Mouse (Mus musculus) lung, postnatal 0 days (tissue): ENCODE data around the gene Apoc2. TPM values are rescaled to one million over a fixed set of nuclear protein-coding genes. Genes with fewer than 3 reads are reported as not detected.

Experiments
- ATAC-seq: fragments of 200-750 bp; cut with Nextera tagmentation; 2 replicates; pipeline ENCODE4 v1.8.0; 2017; ENCODE audit warnings: moderate library complexity
- DNase-seq: peaks from one replicate; pipeline ENCODE4 v3.0.0-alpha.2; 2016; ENCODE audit warnings: low spot score
- H3K27ac ChIP-seq: fragments of 300-500 bp; sonication (generic); 2 replicates; pipeline ENCODE4 v1.5.1; 2014; ENCODE audit warnings: antibody characterized with exemption, mild to moderate bottlenecking, low read length, mixed read lengths
- H3K27me3 ChIP-seq: fragments of 300-500 bp; sonication (generic); replicated peaks from 2 replicates; pipeline ENCODE4 v1.6.1; 2014; ENCODE audit warnings: low read length, mixed read lengths; ENCODE audit not compliant: insufficient read depth
- H3K36me3 ChIP-seq: fragments of 300-500 bp; sonication (generic); 2 replicates; pipeline ENCODE4 v1.6.1; 2014; ENCODE audit warnings: low read length, mixed read lengths; ENCODE audit not compliant: insufficient read depth
- H3K4me1 ChIP-seq: fragments of 300-500 bp; sonication (generic); 2 replicates; pipeline ENCODE4 v1.6.1; 2014; ENCODE audit warnings: antibody characterized with exemption, low read depth, low read length, mixed read lengths; ENCODE audit not compliant: insufficient read depth
- H3K4me2 ChIP-seq: fragments of 300-500 bp; sonication (generic); replicated peaks from 2 replicates; pipeline ENCODE4 v1.6.1; 2014; ENCODE audit warnings: low read depth, mild to moderate bottlenecking, low read length, moderate library complexity, mixed read lengths
- H3K4me3 ChIP-seq: fragments of 300-500 bp; sonication (generic); 2 replicates; pipeline ENCODE4 v1.5.1; 2014; ENCODE audit warnings: low read depth, low read length
- H3K9ac ChIP-seq: fragments of 300-500 bp; sonication (generic); replicated peaks from 2 replicates; pipeline ENCODE4 v1.6.1; 2014; ENCODE audit warnings: low read depth, mild to moderate bottlenecking
- H3K9me3 ChIP-seq: fragments of 300-500 bp; sonication (generic); 2 replicates; pipeline ENCODE4 v1.6.1; 2016; ENCODE audit warnings: low read length, mixed read lengths
- CTCF ChIP-seq: IDR thresholded peaks from 2 replicates; pipeline ENCODE4 v1.5.1; 2016; ENCODE audit warnings: antibody characterized with exemption, mild to moderate bottlenecking
- EP300 ChIP-seq: IDR thresholded peaks from 2 replicates; pipeline ENCODE4 v1.6.1; 2016; ENCODE audit warnings: antibody characterized with exemption, mild to moderate bottlenecking, control low read depth
- WGBS: fragments of 180-500 bp; shearing (Covaris S2); extraction: QIAGEN DNeasy Blood & Tissue Kit; methylation state at CpG from one replicate; pipeline ENCODE4 v1.1.7; 2014; 5-methylcytosine and 5-hydroxymethylcytosine counted together
- polyA plus RNA-seq: library from polyadenylated mRNA; unstranded; fragments of >200 nt; fragmentation: Nextera tagmentation; extraction: Ambion mirVana; gene quantifications from 2 replicates; pipeline ENCODE4 v1.2.1, GENCODE M21; 2015

The Apoc2 gene
- polyA plus RNA-seq, 1 experiment from 2014 or later = 4.9 TPM

GRCm38 (mm10) chr7:19686521-19686920 lies 8.8 kb upstream of the Apoc2 start:
- Histone ChIP-seq H3K4me1 (peaks cover 7% of the 10 kb centered on the region; the same call in 1 of the 2 replicates), H3K27ac (no peak overlapping the region), H3K4me3 (no peak overlapping the region), H3K27me3 (no peaks in the 10 kb centered on the region), H3K9me3 (no peaks in the 10 kb centered on the region), H3K36me3 (no peaks in the 10 kb centered on the region), H3K9ac (no peak overlapping the region), H3K4me2 (no peak overlapping the region)
- no peak for TF ChIP-seq EP300
- TF ChIP-seq CTCF = no peak
- DNase-seq (no peak), ATAC-seq (no peak)
- WGBS = 74% methylated on average over 6 of the region's 6 CpGs

- H3K27ac ChIP-seq = no peak overlapping the region
- H3K9ac ChIP-seq = no peak overlapping the region
- WGBS = 53% methylated on average over 4 of the region's 4 CpGs
- ATAC-seq (no peak), DNase-seq (no peak)
- H3K4me1 ChIP-seq = peaks cover 7% of the 10 kb centered on the region; the same call in 1 of the 2 replicates
- no peak overlapping the region for H3K4me2 ChIP-seq
- no peaks in the 10 kb centered on the region for H3K36me3 ChIP-seq
- no peak for TF ChIP-seq EP300
- no peak for TF ChIP-seq CTCF
- no peak overlapping the region for H3K4me3 ChIP-seq
- no peaks in the 10 kb centered on the region for H3K9me3 ChIP-seq
- no peaks in the 10 kb centered on the region for H3K27me3 ChIP-seq
Observed at GRCm38 (mm10) chr7:19685374-19685773, 7.6 kb upstream of the Apoc2 start.

- Histone ChIP-seq H3K27ac (peak overlapping the region; percentile 66), H3K4me3 (no peak overlapping the region), H3K9me3 (no peaks in the 10 kb centered on the region), H3K4me1 (peaks cover 7% of the 10 kb centered on the region; the same call in 1 of the 2 replicates), H3K9ac (no peak overlapping the region), H3K36me3 (no peaks in the 10 kb centered on the region), H3K27me3 (no peaks in the 10 kb centered on the region), H3K4me2 (no peak overlapping the region)
- peak; percentile 79 for TF ChIP-seq EP300
- TF ChIP-seq CTCF = no peak
- peak; percentile 81 for DNase-seq
- ATAC-seq = peak; percentile 63
- WGBS = 71% methylated on average over 6 of the region's 6 CpGs
Observed at GRCm38 (mm10) chr7:19683771-19684201, 6.0 kb upstream of the Apoc2 start.

- ATAC-seq (no peak), DNase-seq (no peak)
- Histone ChIP-seq H3K4me1 (peaks cover 7% of the 10 kb centered on the region; the same call in 1 of the 2 replicates), H3K36me3 (no peaks in the 10 kb centered on the region), H3K9ac (no peak overlapping the region), H3K27ac (peak overlapping the region; percentile 38; the same call in 1 of the 2 replicates), H3K27me3 (no peaks in the 10 kb centered on the region), H3K4me2 (no peak overlapping the region), H3K4me3 (no peak overlapping the region), H3K9me3 (no peaks in the 10 kb centered on the region)
- TF ChIP-seq CTCF = no peak
- no peak for TF ChIP-seq EP300
- 42% methylated on average over 3 of the region's 3 CpGs for WGBS
Observed at GRCm38 (mm10) chr7:19682979-19683378, 5.2 kb upstream of the Apoc2 start.

- DNase-seq (no peak), ATAC-seq (no peak)
- H3K4me2 ChIP-seq = no peak within 1 kb of the TSS
- 49% methylated on average over 8 of the region's 8 CpGs for WGBS
- no peaks in the 10 kb centered on the region for H3K36me3 ChIP-seq
- H3K27ac ChIP-seq = no peak within 1 kb of the TSS
- H3K9ac ChIP-seq = no peak within 1 kb of the TSS
- peaks cover 7% of the 10 kb centered on the region; the same call in 1 of the 2 replicates for H3K4me1 ChIP-seq
- H3K9me3 ChIP-seq = no peaks in the 10 kb centered on the region
- H3K27me3 ChIP-seq = no peaks in the 10 kb centered on the region
- TF ChIP-seq EP300 (no peak), CTCF (no peak)
- no peak within 1 kb of the TSS for H3K4me3 ChIP-seq
Observed at GRCm38 (mm10) chr7:19681202-19681694, 3.5 kb upstream of the Apoc2 start, which contains the start of the genes Gm44805 and Apoc4. TSS of gene Gm44805 (minus strand) at chr7:19681423. TSS of gene Apoc4 (minus strand) at chr7:19681479.

GRCm38 (mm10) chr7:19680702-19681101 lies 3.0 kb upstream of the Apoc2 start:
- no peaks in the 10 kb centered on the region for H3K36me3 ChIP-seq

More at GRCm38 (mm10) chr7:19680702-19681101, 3.0 kb upstream of the Apoc2 start:
- Histone ChIP-seq H3K27ac (no peak overlapping the region), H3K4me2 (no peak overlapping the region), H3K9ac (no peak overlapping the region), H3K4me1 (peaks cover 7% of the 10 kb centered on the region; the same call in 1 of the 2 replicates), H3K9me3 (no peaks in the 10 kb centered on the region), H3K4me3 (no peak overlapping the region), H3K27me3 (no peaks in the 10 kb centered on the region)
- DNase-seq (no peak), ATAC-seq (no peak)
- whole genome bisulfite sequencing = 87% methylated on average over 2 of the region's 2 CpGs
- TF ChIP-seq CTCF = no peak
- no peak for TF ChIP-seq EP300
